Mouse (Mus musculus): ENCODE results near the gene Luc7l. TPM values are rescaled to one million over a fixed set of nuclear protein-coding genes. Genes with fewer than 3 reads are reported as not detected.
A peak's percentile ranks its signal among the peaks of the same experiment; 100 is the strongest.
"Not testable (repeated sequence)": the region's sequence is repeated elsewhere in the genome, so short reads cannot be mapped to it uniquely, and the experiment has no call there.

The Luc7l gene
- polyA plus RNA-seq, 1 experiment, result 19.1 TPM

DNA sequence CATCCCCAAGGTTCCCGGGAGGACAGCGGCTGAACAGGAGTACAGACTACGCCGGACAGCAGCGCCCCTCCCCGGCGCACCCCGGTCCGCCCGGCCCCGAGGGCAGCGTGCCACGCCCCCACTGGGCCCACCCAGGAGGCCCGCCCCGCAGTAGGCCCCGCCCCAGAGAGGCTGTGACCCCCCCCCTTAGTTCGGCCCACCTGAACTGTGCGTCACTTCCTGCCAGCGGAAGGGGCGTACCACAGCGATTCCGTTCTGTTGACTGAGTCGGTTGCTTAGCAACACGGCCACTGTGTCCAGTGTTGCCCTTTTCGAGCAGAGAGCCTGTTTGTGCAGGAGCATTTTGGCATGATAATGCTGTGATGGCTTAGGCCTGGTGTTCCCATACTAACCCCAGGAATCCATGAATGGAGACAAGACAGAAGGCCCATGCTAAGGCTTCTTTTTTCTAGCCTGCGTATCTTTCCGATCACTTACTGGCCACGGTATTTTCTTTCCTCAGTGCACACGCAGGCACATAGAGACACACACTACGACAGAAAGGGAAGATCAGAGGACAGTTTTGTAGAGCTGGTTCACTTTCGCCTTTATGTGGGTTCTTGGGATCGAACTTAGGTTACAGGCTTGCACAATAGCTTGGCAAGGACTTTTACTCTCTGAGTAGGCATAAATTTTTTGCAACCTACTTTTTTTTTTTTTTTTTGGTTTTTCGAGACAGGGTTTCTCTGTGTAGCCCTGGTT, 8.4 kb upstream of the Luc7l start, which contains the start of gene Fam234a:
Gene Fam234a, minus strand, starts transcription at position 142 of the 741 bp plus-strand sequence.
- WGBS, result 4% methylated on average over 32 of the region's 33 CpGs
- peak within 1 kb of the TSS; percentile 83 for H3K4me3 ChIP-seq (replicated peaks; ENCODE audit: extremely low read depth, low read depth, low read length)
- DNase-seq, result peak; percentile 90
- TF ChIP-seq POLR2A (IDR thresholded peaks at IDR 0.05; ENCODE audit: borderline replicate concordance, extremely low read depth, low read depth, low read length) (peak; percentile 57; the same call in 1 of the 2 replicates), CTCF (IDR thresholded peaks at IDR 0.05; ENCODE audit: insufficient read depth, low read length) (no peak)
- no peaks in the 10 kb centered on the region for H3K4me1 ChIP-seq (ENCODE audit: control insufficient read depth, insufficient read depth, low read length)

DNA sequence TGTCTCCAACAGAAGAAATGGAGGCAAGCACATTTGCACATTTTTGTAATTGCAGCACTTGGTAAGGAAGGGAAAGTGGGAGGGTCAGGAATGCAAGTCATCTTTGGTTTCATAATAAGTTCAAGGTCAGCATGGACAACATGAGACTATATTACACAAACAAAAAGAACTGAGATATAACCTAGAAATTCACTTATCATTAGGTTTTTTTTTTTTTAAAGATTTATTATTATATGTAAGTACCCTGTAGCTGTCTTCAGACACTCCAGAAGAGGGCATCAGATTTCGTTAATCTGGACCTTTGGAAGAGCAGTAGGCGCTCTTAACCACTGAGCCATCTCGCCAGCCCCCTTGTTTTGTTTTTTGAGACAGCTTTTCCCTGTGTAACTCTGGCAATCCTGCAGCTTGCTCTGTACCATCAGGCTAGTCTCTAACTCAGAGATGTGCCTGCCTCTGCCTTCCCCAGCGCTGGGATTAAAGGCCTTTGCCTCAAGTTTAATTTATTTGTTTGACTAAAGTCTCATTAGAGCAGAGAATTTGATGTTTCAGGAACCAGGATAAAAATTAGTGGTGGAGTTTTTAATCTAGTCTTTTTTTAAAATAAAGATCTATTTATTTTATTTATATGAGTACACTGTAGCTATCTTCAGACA, 684 bp upstream of the Luc7l start:
- H3K4me3 ChIP-seq (replicated peaks; ENCODE audit: extremely low read depth, low read depth, low read length), result no peak overlapping the region
- H3K4me1 ChIP-seq (ENCODE audit: control insufficient read depth, insufficient read depth, low read length), result peaks cover 6% of the 10 kb centered on the region
- no peak for TF ChIP-seq POLR2A (IDR thresholded peaks at IDR 0.05; ENCODE audit: borderline replicate concordance, extremely low read depth, low read depth, low read length)
- no peak for TF ChIP-seq CTCF (IDR thresholded peaks at IDR 0.05; ENCODE audit: insufficient read depth, low read length)
- 53% methylated on average over 4 of the region's 4 CpGs for WGBS
- no peak for DNase-seq

DNA sequence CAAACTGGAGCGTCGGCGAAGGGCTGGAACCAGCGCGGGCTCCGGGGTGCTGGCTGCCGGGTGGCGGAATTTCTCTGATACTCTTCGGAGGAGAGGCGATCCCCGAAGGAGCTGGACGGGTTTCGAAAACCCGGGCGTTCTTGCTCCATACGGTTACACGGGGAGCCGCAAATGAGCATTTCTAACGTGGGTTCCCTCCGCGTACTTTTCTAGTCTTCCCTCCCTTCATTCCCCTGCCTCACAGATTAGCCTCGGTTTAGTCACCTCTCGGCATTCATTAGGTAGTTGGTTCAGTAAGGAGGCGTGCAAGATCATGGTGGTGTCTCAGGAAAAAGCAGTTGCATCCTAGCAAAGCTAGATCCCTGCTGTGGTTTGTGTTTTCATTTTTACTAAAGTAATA, 703 bp downstream of the Luc7l start:
- Histone ChIP-seq H3K4me1 (ENCODE audit: control insufficient read depth, insufficient read depth, low read length) (peaks cover 6% of the 10 kb centered on the region), H3K4me3 (replicated peaks; ENCODE audit: extremely low read depth, low read depth, low read length) (peak overlapping the region; percentile 93)
- DNase-seq, result no peak
- WGBS, result under 1% methylated on average over 24 of the region's 24 CpGs
- TF ChIP-seq CTCF (IDR thresholded peaks at IDR 0.05; ENCODE audit: insufficient read depth, low read length) (no peak), POLR2A (IDR thresholded peaks at IDR 0.05; ENCODE audit: borderline replicate concordance, extremely low read depth, low read depth, low read length) (no peak)

- no peak overlapping the region for H3K4me3 ChIP-seq (replicated peaks; ENCODE audit: extremely low read depth, low read depth, low read length)
- no peak for TF ChIP-seq POLR2A (IDR thresholded peaks at IDR 0.05; ENCODE audit: borderline replicate concordance, extremely low read depth, low read depth, low read length)
- 96% methylated on average over 7 of the region's 7 CpGs for WGBS
- DNase-seq, result no peak
- H3K4me1 ChIP-seq (ENCODE audit: control insufficient read depth, insufficient read depth, low read length), result peaks cover 6% of the 10 kb centered on the region
Observed at GRCm38 (mm10) chr17:26255313-26255712, 2.6 kb downstream of the Luc7l start.

DNA sequence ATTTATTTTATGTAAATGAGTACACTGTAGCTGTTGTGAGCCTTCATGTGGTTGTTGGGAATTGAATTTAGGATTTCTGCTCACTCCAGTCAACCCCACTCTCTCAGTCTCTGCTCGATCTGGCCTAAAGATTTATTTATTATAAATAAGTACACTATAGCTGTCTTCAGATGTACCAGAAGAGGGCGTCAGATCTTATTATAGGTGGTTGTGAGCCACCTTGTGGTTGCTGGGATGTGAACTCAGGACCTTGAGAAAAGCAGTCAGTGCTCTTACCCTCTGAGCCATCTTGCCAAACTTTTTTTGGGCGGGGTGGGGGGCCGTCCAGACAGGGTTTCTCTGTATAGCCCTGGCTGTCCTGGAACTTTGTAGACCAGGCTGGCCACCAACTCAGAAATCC, 9.1 kb downstream of the Luc7l start:
- WGBS, result 77% methylated on average over 4 of the region's 4 CpGs
- no peak for TF ChIP-seq CTCF (IDR thresholded peaks at IDR 0.05; ENCODE audit: insufficient read depth, low read length)
- no peak for TF ChIP-seq POLR2A (IDR thresholded peaks at IDR 0.05; ENCODE audit: borderline replicate concordance, extremely low read depth, low read depth, low read length)
- no peak overlapping the region for H3K4me3 ChIP-seq (replicated peaks; ENCODE audit: extremely low read depth, low read depth, low read length)
- H3K4me1 ChIP-seq (ENCODE audit: control insufficient read depth, insufficient read depth, low read length), result no peaks in the 10 kb centered on the region
- no peak for DNase-seq

GRCm38 (mm10) chr17:26262384-26262783, 9.7 kb downstream of the Luc7l start:
- no peak for TF ChIP-seq CTCF (IDR thresholded peaks at IDR 0.05; ENCODE audit: insufficient read depth, low read length)
- no peak for TF ChIP-seq POLR2A (IDR thresholded peaks at IDR 0.05; ENCODE audit: borderline replicate concordance, extremely low read depth, low read depth, low read length)
- WGBS, result 90% methylated on average over 3 of the region's 3 CpGs
- no peak overlapping the region for H3K4me3 ChIP-seq (replicated peaks; ENCODE audit: extremely low read depth, low read depth, low read length)
- no peak for DNase-seq
- H3K4me1 ChIP-seq (ENCODE audit: control insufficient read depth, insufficient read depth, low read length), result no peaks in the 10 kb centered on the region

GRCm38 (mm10) chr17:26268851-26269250, 16.2 kb downstream of the Luc7l start:
- TF ChIP-seq POLR2A (IDR thresholded peaks at IDR 0.05; ENCODE audit: borderline replicate concordance, extremely low read depth, low read depth, low read length) (no peak), CTCF (IDR thresholded peaks at IDR 0.05; ENCODE audit: insufficient read depth, low read length) (no peak)
- Histone ChIP-seq H3K4me3 (replicated peaks; ENCODE audit: extremely low read depth, low read depth, low read length) (no peak overlapping the region), H3K4me1 (ENCODE audit: control insufficient read depth, insufficient read depth, low read length) (no peaks in the 10 kb centered on the region)
- DNase-seq, result no peak
- WGBS, result 38% methylated on average over 1 of the region's 1 CpGs

- DNase-seq; H3K4me3 ChIP-seq (replicated peaks; ENCODE audit: extremely low read depth, low read depth, low read length); H3K4me1 ChIP-seq (ENCODE audit: control insufficient read depth, insufficient read depth, low read length): not testable (repeated sequence)
- 94% methylated on average over 10 of the region's 10 CpGs for WGBS
Observed at GRCm38 (mm10) chr17:26269577-26269976, 16.9 kb downstream of the Luc7l start.

- TF ChIP-seq POLR2A (IDR thresholded peaks at IDR 0.05; ENCODE audit: borderline replicate concordance, extremely low read depth, low read depth, low read length) (no peak), CTCF (IDR thresholded peaks at IDR 0.05; ENCODE audit: insufficient read depth, low read length) (no peak)
- 86% methylated on average over 3 of the region's 3 CpGs for WGBS
- no peak for DNase-seq
Observed at GRCm38 (mm10) chr17:26272586-26272985, 19.9 kb downstream of the Luc7l start.

DNA sequence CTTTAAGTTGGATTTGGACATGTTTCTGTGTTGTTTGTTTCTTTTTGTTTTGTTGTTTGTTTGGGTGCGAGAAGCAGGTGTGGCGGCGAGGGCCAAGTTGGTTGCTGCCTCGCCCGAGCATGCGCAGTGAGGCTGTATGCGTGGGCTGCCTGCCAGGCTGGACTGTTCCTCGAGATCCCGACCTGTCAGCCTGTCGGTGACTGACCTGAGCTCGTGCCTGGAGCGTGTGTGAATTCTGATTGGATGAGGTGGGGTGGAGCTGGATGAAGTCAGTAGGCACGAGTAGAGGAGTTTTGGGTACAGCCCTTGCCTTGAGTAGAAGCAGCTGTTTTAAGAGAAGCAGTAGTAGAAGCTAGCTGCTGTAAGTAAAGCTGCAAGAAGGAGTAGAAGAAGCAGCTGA, 23.2 kb downstream of the Luc7l start:
- WGBS, result 82% methylated on average over 13 of the region's 13 CpGs
- no peaks in the 10 kb centered on the region for H3K4me1 ChIP-seq (ENCODE audit: control insufficient read depth, insufficient read depth, low read length)
- no peak overlapping the region for H3K4me3 ChIP-seq (replicated peaks; ENCODE audit: extremely low read depth, low read depth, low read length)
- no peak for DNase-seq
- TF ChIP-seq POLR2A (IDR thresholded peaks at IDR 0.05; ENCODE audit: borderline replicate concordance, extremely low read depth, low read depth, low read length) (no peak), CTCF (IDR thresholded peaks at IDR 0.05; ENCODE audit: insufficient read depth, low read length) (no peak)

More at GRCm38 (mm10) chr17:26272586-26272985, 19.9 kb downstream of the Luc7l start:
- Histone ChIP-seq H3K4me1 (ENCODE audit: control insufficient read depth, insufficient read depth, low read length) (no peaks in the 10 kb centered on the region), H3K4me3 (replicated peaks; ENCODE audit: extremely low read depth, low read depth, low read length) (no peak overlapping the region)

Data from lung, adult 2 months (tissue).